Comparison of ENCODE assay signal across 7 mouse cellular contexts in genomic region chr8:56294373-56294877, GRCm38 (mm10). TPM values are rescaled to one million over a fixed set of nuclear protein-coding genes. Genes with fewer than 3 reads are reported as not detected.
A peak's percentile ranks its signal among the peaks of the same experiment; 100 is the strongest.
DNase-seq lines count a peak whose midpoint lies in the region; ATAC-seq and TF ChIP-seq lines count a peak whose summit lies in the region.

Gene Hpgd, plus strand, starts transcription at chr8:56294585.

- 0% methylated on average over 33 of the region's 33 CpGs for WGBS in hindbrain, postnatal 0 days
- WGBS in limb, embryonic 13.5 days, result under 1% methylated on average over 33 of the region's 33 CpGs
- WGBS in midbrain, embryonic 12.5 days, result under 1% methylated on average over 33 of the region's 33 CpGs
- under 1% methylated on average over 33 of the region's 33 CpGs for WGBS in stomach, embryonic 15.5 days

- no peak within 1 kb of the TSS for H3K27ac ChIP-seq in cortical plate, adult 2 months (ENCODE audit: insufficient read depth, low read length)
- no peak within 1 kb of the TSS for H3K27ac ChIP-seq in hindbrain, postnatal 0 days
- no peak within 1 kb of the TSS for H3K27ac ChIP-seq in limb, embryonic 13.5 days
- H3K27ac ChIP-seq in midbrain, embryonic 12.5 days (replicated peaks), result no peak within 1 kb of the TSS
- peak within 1 kb of the TSS; percentile 70 for H3K27ac ChIP-seq in stomach, embryonic 15.5 days

- TF ChIP-seq CTCF in cortical plate, adult 2 months (IDR thresholded peaks at IDR 0.05; ENCODE audit: extremely low read depth, insufficient read depth, low read length), result no peak
- no peak for TF ChIP-seq CTCF in hindbrain, postnatal 0 days (IDR thresholded peaks at IDR 0.05; ENCODE audit: low read depth)

- no peaks in the 10 kb centered on the region for H3K27me3 ChIP-seq in hindbrain, postnatal 0 days (ENCODE audit: insufficient read depth, low read length)
- H3K27me3 ChIP-seq in limb, embryonic 13.5 days, result peaks cover 19% of the 10 kb centered on the region; the same call in 1 of the 2 replicates
- H3K27me3 ChIP-seq in midbrain, embryonic 12.5 days, result peaks cover 22% of the 10 kb centered on the region
- no peaks in the 10 kb centered on the region for H3K27me3 ChIP-seq in stomach, embryonic 15.5 days (replicated peaks)

- no peak for TF ChIP-seq POLR2A in cortical plate, adult 2 months (IDR thresholded peaks at IDR 0.05; ENCODE audit: extremely low read depth, insufficient read depth, low read length)

- ATAC-seq in hindbrain, postnatal 0 days, result peak; percentile 82
- peak; percentile 79 for ATAC-seq in limb, embryonic 13.5 days (ENCODE audit: low FRiP score, low read depth)
- ATAC-seq in midbrain, embryonic 12.5 days (ENCODE audit: low FRiP score, low read depth), result peak; percentile 83
- peak; percentile 88 for ATAC-seq in stomach, embryonic 15.5 days (ENCODE audit: insufficient read depth, low FRiP score, low read depth)

- peak within 1 kb of the TSS; percentile 47; the same call in 1 of the 2 replicates for H3K9ac ChIP-seq in hindbrain, postnatal 0 days (replicated peaks; ENCODE audit: low read length)
- peak within 1 kb of the TSS; percentile 67 for H3K9ac ChIP-seq in limb, embryonic 13.5 days
- peak within 1 kb of the TSS; percentile 50 for H3K9ac ChIP-seq in midbrain, embryonic 12.5 days (replicated peaks)
- H3K9ac ChIP-seq in stomach, embryonic 15.5 days, result peak within 1 kb of the TSS; percentile 52

- no peaks in the 10 kb centered on the region for H3K36me3 ChIP-seq in hindbrain, postnatal 0 days (ENCODE audit: insufficient read depth, low read length)
- H3K36me3 ChIP-seq in limb, embryonic 13.5 days, result no peaks in the 10 kb centered on the region
- no peaks in the 10 kb centered on the region for H3K36me3 ChIP-seq in midbrain, embryonic 12.5 days
- H3K36me3 ChIP-seq in stomach, embryonic 15.5 days, result no peaks in the 10 kb centered on the region

- peak within 1 kb of the TSS; percentile 40 for H3K4me3 ChIP-seq in cortical plate, adult 2 months (ENCODE audit: insufficient read depth, low read length)
- peak within 1 kb of the TSS; percentile 62 for H3K4me3 ChIP-seq in hindbrain, postnatal 0 days (ENCODE audit: low read length)
- H3K4me3 ChIP-seq in limb, embryonic 13.5 days, result peak within 1 kb of the TSS; percentile 55
- peak within 1 kb of the TSS; percentile 50 for H3K4me3 ChIP-seq in midbrain, embryonic 12.5 days
- H3K4me3 ChIP-seq in stomach, embryonic 15.5 days (replicated peaks), result peak within 1 kb of the TSS; percentile 66

- H3K9me3 ChIP-seq in hindbrain, postnatal 0 days (ENCODE audit: low read length), result no peaks in the 10 kb centered on the region
- no peaks in the 10 kb centered on the region for H3K9me3 ChIP-seq in limb, embryonic 13.5 days
- H3K9me3 ChIP-seq in midbrain, embryonic 12.5 days, result no peaks in the 10 kb centered on the region
- no peaks in the 10 kb centered on the region for H3K9me3 ChIP-seq in stomach, embryonic 15.5 days

- peak; percentile 85 for DNase-seq in ZHBTc4 (ENCODE audit: low read depth, low spot score)
- DNase-seq in gastrocnemius, postnatal 10 days, result peak; percentile 51
- DNase-seq in hindbrain, postnatal 0 days (ENCODE audit: low spot score), result peak; percentile 73

- peaks cover 3% of the 10 kb centered on the region; the same call in 1 of the 2 replicates for H3K4me1 ChIP-seq in cortical plate, adult 2 months (ENCODE audit: control insufficient read depth, insufficient read depth, low read length)
- peaks cover 4% of the 10 kb centered on the region; the same call in 1 of the 2 replicates for H3K4me1 ChIP-seq in hindbrain, postnatal 0 days (ENCODE audit: insufficient read depth, low read length)
- H3K4me1 ChIP-seq in limb, embryonic 13.5 days, result peaks cover 18% of the 10 kb centered on the region
- peaks cover 9% of the 10 kb centered on the region for H3K4me1 ChIP-seq in midbrain, embryonic 12.5 days
- 0 out of 2 replicates have a peak, but pooled peaks cover 4% of the 10 kb centered on the region for H3K4me1 ChIP-seq in stomach, embryonic 15.5 days

- H3K4me2 ChIP-seq in hindbrain, postnatal 0 days (ENCODE audit: low read depth, low read length), result peak within 1 kb of the TSS; percentile 96
- H3K4me2 ChIP-seq in limb, embryonic 13.5 days (replicated peaks), result peak within 1 kb of the TSS; percentile 89
- H3K4me2 ChIP-seq in midbrain, embryonic 12.5 days (replicated peaks), result peak within 1 kb of the TSS; percentile 86
- H3K4me2 ChIP-seq in stomach, embryonic 15.5 days, result peak within 1 kb of the TSS; percentile 75

RNA-seq across cellular contexts. Expression of gene Hpgd, which starts in this region (rescaled TPM):
- 7.6 and 10.6 TPM in 2 replicates for polyA plus RNA-seq in cortical plate, adult 2 months (2012; rRNA removed)
- 1 to 10 TPM; 3.7 to 9.1 TPM for total RNA-seq in gastrocnemius, postnatal 10 days (2021)
- total RNA-seq in hindbrain, postnatal 0 days (2014; rRNA removed), result 3.2 and 3.9 TPM in 2 replicates
- polyA plus RNA-seq in hindbrain, postnatal 0 days (2015; fragmentation: Nextera tagmentation; extraction: Ambion mirVana), result 4.9 and 6.1 TPM in 2 replicates
- polyA plus RNA-seq in limb, embryonic 13.5 days (2015; fragmentation: Nextera tagmentation; extraction: Ambion mirVana), result 16.9 and 19.1 TPM in 2 replicates
- 7.8 and 9.7 TPM in 2 replicates for polyA plus RNA-seq in midbrain, embryonic 12.5 days (2016; fragmentation: Nextera tagmentation; extraction: Ambion mirVana)
- polyA plus RNA-seq in stomach, embryonic 15.5 days (2015; fragmentation: Nextera tagmentation; extraction: Ambion mirVana), result 57.7 and 64.8 TPM in 2 replicates
